Mouse (Mus musculus) testis, adult 2 months (tissue): ENCODE measurements around the gene Hmg20b.

Experiments used
- CTCF ChIP-seq: fragments of 200-500 bp; IDR thresholded peaks from 2 replicates; pipeline ENCODE4 v1.5.1; 2012; ENCODE audit warnings: low read depth, mild to moderate bottlenecking, inconsistent platforms, low read length, moderate library complexity; ENCODE audit not compliant: control insufficient read depth, insufficient read depth, insufficient replicate concordance
- POLR2A ChIP-seq: fragments of 200-500 bp; IDR thresholded peaks from 2 replicates; pipeline ENCODE4 v1.6.1; 2012; ENCODE audit warnings: low read depth, mild to moderate bottlenecking, inconsistent platforms, low read length, moderate library complexity; ENCODE audit not compliant: control insufficient read depth

- TF ChIP-seq CTCF (no peak), POLR2A (no peak)
Observed at GRCm38 (mm10) chr10:81351678-81352291, 1.5 kb upstream of the Hmg20b start.
